Mouse (Mus musculus): ENCODE measurements around the gene Dock4. TPM values are rescaled to one million over a fixed set of nuclear protein-coding genes. Genes with fewer than 3 reads are reported as not detected.

The Dock4 gene
- total and polyA plus RNA-seq, 2 experiments from 2014 or later: 10.5 to 30.9 TPM

GRCm38 (mm10) chr12:40525045-40525444 lies 79.3 kb downstream of the Dock4 start:
- WGBS: 80% methylated on average over 3 of the region's 3 CpGs
- no peak for TF ChIP-seq CTCF (IDR thresholded peaks at IDR 0.05; ENCODE audit: low read depth)
- Histone ChIP-seq H3K36me3 (ENCODE audit: insufficient read depth) (no peaks in the 10 kb centered on the region), H3K9me3 (ENCODE audit: low read length) (no peaks in the 10 kb centered on the region), H3K4me3 (ENCODE audit: low read depth, low read length) (no peak overlapping the region), H3K27me3 (ENCODE audit: insufficient read depth, low read length) (no peaks in the 10 kb centered on the region), H3K4me1 (ENCODE audit: insufficient read depth) (no peaks in the 10 kb centered on the region), H3K27ac (ENCODE audit: low read depth, low read length) (no peak overlapping the region), H3K4me2 (ENCODE audit: low read depth) (no peak overlapping the region), H3K9ac (no peak overlapping the region)
- ATAC-seq (no peak), DNase-seq (no peak)

- H3K27me3 ChIP-seq (ENCODE audit: insufficient read depth, low read length): no peaks in the 10 kb centered on the region
- TF ChIP-seq CTCF (IDR thresholded peaks at IDR 0.05; ENCODE audit: low read depth): no peak
- H3K36me3 ChIP-seq (ENCODE audit: insufficient read depth): no peaks in the 10 kb centered on the region
- no peak overlapping the region for H3K4me2 ChIP-seq (ENCODE audit: low read depth)
- no peak overlapping the region for H3K9ac ChIP-seq
- no peaks in the 10 kb centered on the region for H3K4me1 ChIP-seq (ENCODE audit: insufficient read depth)
- no peak overlapping the region for H3K27ac ChIP-seq (ENCODE audit: low read depth, low read length)
- H3K4me3 ChIP-seq (ENCODE audit: low read depth, low read length): no peak overlapping the region
- DNase-seq (no peak), ATAC-seq (no peak)
- WGBS: 85% methylated on average over 9 of the region's 9 CpGs
- H3K9me3 ChIP-seq (ENCODE audit: low read length): no peaks in the 10 kb centered on the region
Measured at GRCm38 (mm10) chr12:40535655-40536618, 90.2 kb downstream of the Dock4 start.

GRCm38 (mm10) chr12:40537826-40538225 lies 92.1 kb downstream of the Dock4 start:
- ATAC-seq: no peak
- no peak for TF ChIP-seq CTCF (IDR thresholded peaks at IDR 0.05; ENCODE audit: low read depth)
- no peak for DNase-seq

DNA sequence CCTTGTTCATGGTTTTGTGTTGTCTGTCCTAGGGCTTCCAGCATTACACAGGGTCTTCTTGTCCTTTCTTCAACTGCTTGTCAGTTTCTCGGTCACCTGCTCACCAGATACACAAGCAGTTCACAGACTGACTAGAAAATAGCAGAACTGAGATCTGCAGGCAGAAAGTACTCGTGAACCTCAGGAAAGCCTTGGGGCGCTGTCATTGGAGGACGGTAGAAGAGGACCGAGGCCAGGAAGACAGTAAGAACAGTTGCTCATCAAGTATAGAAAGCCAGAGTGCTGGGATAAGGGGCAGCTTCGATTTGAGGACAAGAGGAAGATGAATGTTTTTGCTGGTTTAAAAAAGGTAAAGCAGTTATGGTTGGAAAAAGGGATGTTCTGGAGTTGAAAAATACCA lies 92.6 kb downstream of the Dock4 start:
- ATAC-seq: no peak
- no peaks in the 10 kb centered on the region for H3K4me1 ChIP-seq (ENCODE audit: insufficient read depth)
- no peak overlapping the region for H3K9ac ChIP-seq
- H3K9me3 ChIP-seq (ENCODE audit: low read length): no peaks in the 10 kb centered on the region
- DNase-seq: no peak
- H3K27ac ChIP-seq (ENCODE audit: low read depth, low read length): no peak overlapping the region
- no peak for TF ChIP-seq CTCF (IDR thresholded peaks at IDR 0.05; ENCODE audit: low read depth)
- no peak overlapping the region for H3K4me2 ChIP-seq (ENCODE audit: low read depth)
- H3K27me3 ChIP-seq (ENCODE audit: insufficient read depth, low read length): no peaks in the 10 kb centered on the region
- H3K36me3 ChIP-seq (ENCODE audit: insufficient read depth): no peaks in the 10 kb centered on the region
- H3K4me3 ChIP-seq (ENCODE audit: low read depth, low read length): no peak overlapping the region
- 92% methylated on average over 6 of the region's 6 CpGs for whole genome bisulfite sequencing

More at GRCm38 (mm10) chr12:40537826-40538225, 92.1 kb downstream of the Dock4 start:
- Histone ChIP-seq H3K27me3 (ENCODE audit: insufficient read depth, low read length) (no peaks in the 10 kb centered on the region), H3K9me3 (ENCODE audit: low read length) (no peaks in the 10 kb centered on the region), H3K4me1 (ENCODE audit: insufficient read depth) (no peaks in the 10 kb centered on the region), H3K36me3 (ENCODE audit: insufficient read depth) (no peaks in the 10 kb centered on the region), H3K4me2 (ENCODE audit: low read depth) (no peak overlapping the region), H3K4me3 (ENCODE audit: low read depth, low read length) (no peak overlapping the region), H3K9ac (no peak overlapping the region), H3K27ac (ENCODE audit: low read depth, low read length) (no peak overlapping the region)
- WGBS: 71% methylated on average over 1 of the region's 1 CpGs

DNA sequence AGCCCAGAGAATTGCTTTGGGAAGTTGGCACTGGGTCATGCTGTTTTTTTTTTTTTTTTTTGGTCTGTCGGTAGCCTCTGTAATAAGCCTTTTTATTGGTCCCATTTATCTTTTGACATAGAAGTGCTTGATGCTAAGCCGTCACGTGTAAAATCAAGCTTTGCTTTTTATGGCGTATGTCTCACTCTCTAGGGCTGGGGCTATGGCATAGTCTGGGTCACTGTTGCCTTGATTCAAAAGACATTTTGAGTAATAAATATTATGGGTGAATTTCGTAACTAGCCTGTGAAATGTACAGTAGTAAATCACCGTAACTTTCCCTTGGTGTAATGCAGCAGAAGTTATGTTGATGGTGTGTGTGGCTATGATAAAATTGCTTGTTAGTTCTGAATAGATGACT lies 93.0 kb downstream of the Dock4 start:
- no peak for TF ChIP-seq CTCF (IDR thresholded peaks at IDR 0.05; ENCODE audit: low read depth)
- 91% methylated on average over 6 of the region's 6 CpGs for WGBS

DNA sequence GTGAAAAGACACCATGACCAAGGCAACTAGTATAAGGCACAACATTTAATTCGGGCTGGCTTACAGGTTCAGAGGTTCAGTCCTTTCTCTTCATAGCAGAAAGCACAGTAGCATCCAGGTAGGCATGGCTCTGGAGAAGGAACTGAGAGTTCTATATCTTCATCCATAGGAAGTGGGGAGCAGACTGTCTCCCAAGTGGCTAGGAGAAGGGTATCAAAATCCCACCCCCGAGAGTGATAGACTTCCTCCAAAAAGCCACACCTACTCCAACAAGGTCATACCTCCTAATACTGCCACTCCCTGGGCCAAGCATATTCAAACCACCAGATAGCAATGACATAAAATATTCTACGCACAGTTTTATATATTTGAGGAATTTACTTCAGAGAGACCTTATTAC lies 98.5 kb downstream of the Dock4 start:
- Histone ChIP-seq H3K27ac (ENCODE audit: low read depth, low read length) (no peak overlapping the region), H3K36me3 (ENCODE audit: insufficient read depth) (no peaks in the 10 kb centered on the region), H3K4me3 (ENCODE audit: low read depth, low read length) (no peak overlapping the region), H3K27me3 (ENCODE audit: insufficient read depth, low read length) (no peaks in the 10 kb centered on the region), H3K9ac (no peak overlapping the region), H3K4me2 (ENCODE audit: low read depth) (no peak overlapping the region), H3K4me1 (ENCODE audit: insufficient read depth) (no peaks in the 10 kb centered on the region), H3K9me3 (ENCODE audit: low read length) (no peaks in the 10 kb centered on the region)
- no peak for TF ChIP-seq CTCF (IDR thresholded peaks at IDR 0.05; ENCODE audit: low read depth)
- 94% methylated on average over 3 of the region's 3 CpGs for WGBS
- no peak for ATAC-seq
- no peak for DNase-seq

More for the DNA sequence above, 93.0 kb downstream of the Dock4 start:
- Histone ChIP-seq H3K27me3 (ENCODE audit: insufficient read depth, low read length) (no peaks in the 10 kb centered on the region), H3K4me3 (ENCODE audit: low read depth, low read length) (no peak overlapping the region), H3K9me3 (ENCODE audit: low read length) (no peaks in the 10 kb centered on the region), H3K9ac (no peak overlapping the region), H3K36me3 (ENCODE audit: insufficient read depth) (no peaks in the 10 kb centered on the region), H3K4me2 (ENCODE audit: low read depth) (no peak overlapping the region), H3K4me1 (ENCODE audit: insufficient read depth) (no peaks in the 10 kb centered on the region), H3K27ac (ENCODE audit: low read depth, low read length) (no peak overlapping the region)
- ATAC-seq (no peak), DNase-seq (no peak)

GRCm38 (mm10) chr12:40546827-40547226 lies 101.1 kb downstream of the Dock4 start:
- no peak for TF ChIP-seq CTCF (IDR thresholded peaks at IDR 0.05; ENCODE audit: low read depth)
- Histone ChIP-seq H3K27ac (ENCODE audit: low read depth, low read length) (no peak overlapping the region), H3K27me3 (ENCODE audit: insufficient read depth, low read length) (no peaks in the 10 kb centered on the region), H3K9me3 (ENCODE audit: low read length) (no peaks in the 10 kb centered on the region), H3K4me3 (ENCODE audit: low read depth, low read length) (no peak overlapping the region), H3K36me3 (ENCODE audit: insufficient read depth) (no peaks in the 10 kb centered on the region), H3K9ac (no peak overlapping the region), H3K4me2 (ENCODE audit: low read depth) (no peak overlapping the region), H3K4me1 (ENCODE audit: insufficient read depth) (no peaks in the 10 kb centered on the region)
- WGBS: 57% methylated on average over 5 of the region's 5 CpGs
- ATAC-seq: no peak
- no peak for DNase-seq

Data from forebrain, postnatal 0 days (tissue).